Mouse (Mus musculus) MEL (cell line): ENCODE results near the gene Igf2bp2. TPM values are rescaled to one million over a fixed set of nuclear protein-coding genes. Genes with fewer than 3 reads are reported as not detected.
A peak's percentile ranks its signal among the peaks of the same experiment; 100 is the strongest.

ENCODE experiments used
- DNase-seq: peaks from one replicate; pipeline ENCODE4 v3.0.0; 2011; ENCODE audit warnings: low read depth, low spot score
- H3K27ac ChIP-seq: 2 replicates; pipeline ENCODE4 v1.5.1; 2012; ENCODE audit warnings: low read depth, mild to moderate bottlenecking, control low read depth, low read length, moderate library complexity; ENCODE audit not compliant: control insufficient read depth
- H3K27me3 ChIP-seq, 2 experiments: fragments of 150-350 bp in 1 of 2; sonication (generic) in 1 of 2; 2 replicates each; pipeline ENCODE4 v1.6.1; 2012; ENCODE audit warnings: low read length in 2 of 2, mild to moderate bottlenecking in 2 of 2, improper control_type of control experiment in 1 of 2, moderate library complexity in 1 of 2; ENCODE audit not compliant: insufficient read depth in 2 of 2, control insufficient read depth in 1 of 2
- H3K36me3 ChIP-seq, 2 experiments: 2 replicates each; pipeline ENCODE4 v1.6.1; 2012 to 2014; ENCODE audit warnings: low read length in 2 of 2, improper control_type of control experiment in 1 of 2, inconsistent platforms in 1 of 2, mild to moderate bottlenecking in 1 of 2; ENCODE audit not compliant: insufficient read depth in 2 of 2, control insufficient read depth in 1 of 2
- H3K4me1 ChIP-seq, 2 experiments: fragments of 150-350 bp in 1 of 2; sonication (generic) in 1 of 2; 2 replicates each; pipeline ENCODE4 v1.6.1; 2012; ENCODE audit warnings: low read length in 2 of 2, improper control_type of control experiment in 1 of 2, mild to moderate bottlenecking in 1 of 2; ENCODE audit not compliant: insufficient read depth in 2 of 2, control insufficient read depth in 1 of 2
- H3K4me3 ChIP-seq, 2 experiments: fragments of 150-350 bp in 1 of 2; sonication (generic) in 1 of 2; 2 replicates each; pipeline ENCODE4 v1.5.1; 2012; ENCODE audit warnings: low read depth in 2 of 2, low read length in 2 of 2, mild to moderate bottlenecking in 2 of 2, moderate library complexity in 2 of 2, control low read depth in 1 of 2, improper control_type of control experiment in 1 of 2; ENCODE audit not compliant: control insufficient read depth in 1 of 2, insufficient read depth in 1 of 2
- H3K79me2 ChIP-seq: 2 replicates; pipeline ENCODE4 v1.6.1; 2012; ENCODE audit warnings: mild to moderate bottlenecking, low read length, moderate library complexity; ENCODE audit not compliant: control insufficient read depth, poor library complexity, insufficient read depth
- H3K9ac ChIP-seq: 2 replicates; pipeline ENCODE4 v1.6.1; 2012; ENCODE audit warnings: low read depth, mild to moderate bottlenecking, control low read depth, low read length, moderate library complexity; ENCODE audit not compliant: control insufficient read depth, poor library complexity, severe bottlenecking
- H3K9me3 ChIP-seq: fragments of 150-350 bp; sonication (generic); replicated peaks from 2 replicates; pipeline ENCODE4 v1.6.1; 2012; ENCODE audit warnings: mild to moderate bottlenecking, low read length, improper control_type of control experiment, moderate library complexity; ENCODE audit not compliant: insufficient read depth
- BHLHE40 ChIP-seq: IDR thresholded peaks from 2 replicates; pipeline ENCODE4 v1.6.1; 2012; ENCODE audit warnings: low read depth, mild to moderate bottlenecking, inconsistent platforms, low read length, improper control_type of control experiment, borderline replicate concordance
- CHD2 ChIP-seq: IDR thresholded peaks from 2 replicates; pipeline ENCODE4 v1.6.1; 2011; ENCODE audit warnings: low read length, improper control_type of control experiment
- CTCF ChIP-seq, 3 experiments: IDR thresholded peaks in 2 of 3; conservative IDR thresholded peaks in 1 of 3; 2 replicates each; pipeline ENCODE4 v1.5.1; 2011 to 2012; ENCODE audit warnings: low read length in 3 of 3, low read depth in 2 of 3, mild to moderate bottlenecking in 2 of 3, improper control_type of control experiment in 1 of 3, inconsistent platforms in 1 of 3, mixed read lengths in 1 of 3, moderate library complexity in 1 of 3; ENCODE audit not compliant: control insufficient read depth in 1 of 3, insufficient read depth in 1 of 3, poor library complexity in 1 of 3, severe bottlenecking in 1 of 3
- E2F4 ChIP-seq: IDR thresholded peaks from 2 replicates; pipeline ENCODE4 v1.6.1; 2011; ENCODE audit warnings: low read depth, low read length, improper control_type of control experiment, borderline replicate concordance
- ELF1 ChIP-seq: IDR thresholded peaks from 2 replicates; pipeline ENCODE4 v1.6.1; 2014; ENCODE audit warnings: low read depth, mild to moderate bottlenecking, inconsistent platforms, low read length, improper control_type of control experiment, moderate library complexity
- ETS1 ChIP-seq: IDR thresholded peaks from 2 replicates; pipeline ENCODE4 v1.6.1; 2012; ENCODE audit warnings: low read depth, mild to moderate bottlenecking, inconsistent platforms, low read length, improper control_type of control experiment, moderate library complexity
- GABPA ChIP-seq: IDR thresholded peaks from 2 replicates; pipeline ENCODE4 v1.6.1; 2012; ENCODE audit warnings: low read depth, mild to moderate bottlenecking, inconsistent platforms, low read length, improper control_type of control experiment, moderate library complexity
- JUND ChIP-seq: IDR thresholded peaks from 2 replicates; pipeline ENCODE4 v1.6.1; 2011; ENCODE audit warnings: low read depth, mild to moderate bottlenecking, improper control_type of control experiment, low read length
- MAFK ChIP-seq: IDR thresholded peaks from 2 replicates; pipeline ENCODE4 v1.6.1; 2011; ENCODE audit warnings: low read depth, mild to moderate bottlenecking, low read length, improper control_type of control experiment, borderline replicate concordance
- MXI1 ChIP-seq: IDR thresholded peaks from 2 replicates; pipeline ENCODE4 v1.6.1; 2011; ENCODE audit warnings: mild to moderate bottlenecking, low read depth, low read length, improper control_type of control experiment
- MYB ChIP-seq: IDR thresholded peaks from 2 replicates; pipeline ENCODE4 v1.6.1; 2011; ENCODE audit warnings: mild to moderate bottlenecking, low read depth, low read length, improper control_type of control experiment
- MYC ChIP-seq: IDR thresholded peaks from 2 replicates; pipeline ENCODE4 v1.6.1; 2011; ENCODE audit warnings: low read depth, mild to moderate bottlenecking, low read length, improper control_type of control experiment, moderate library complexity
- POLR2AphosphoS2 ChIP-seq: IDR thresholded peaks from 2 replicates; pipeline ENCODE4 v1.6.1; 2011; ENCODE audit warnings: low read length, improper control_type of control experiment
- POLR2AphosphoS5 ChIP-seq: IDR thresholded peaks from 2 replicates; pipeline ENCODE4 v1.6.1; 2012; ENCODE audit warnings: low read depth, borderline replicate concordance, mild to moderate bottlenecking, inconsistent platforms, low read length, moderate library complexity, mixed read lengths
- TAL1 ChIP-seq: IDR thresholded peaks from 2 replicates; pipeline ENCODE4 v1.6.1; 2012; ENCODE audit warnings: mild to moderate bottlenecking, inconsistent platforms, low read length, moderate library complexity, mixed read lengths
- TBP ChIP-seq: IDR thresholded peaks from 2 replicates; pipeline ENCODE4 v1.8.0; 2011; ENCODE audit warnings: low read depth, low read length, improper control_type of control experiment
- UBTF ChIP-seq: IDR thresholded peaks from 2 replicates; pipeline ENCODE4 v1.6.1; 2012; ENCODE audit warnings: low read depth, mild to moderate bottlenecking, inconsistent platforms, low read length, improper control_type of control experiment, moderate library complexity, borderline replicate concordance; ENCODE audit not compliant: insufficient read depth
- USF1 ChIP-seq: IDR thresholded peaks from 2 replicates; pipeline ENCODE4 v1.6.1; 2014; ENCODE audit warnings: low read depth, mild to moderate bottlenecking, inconsistent platforms, low read length, improper control_type of control experiment, moderate library complexity
- ZC3H11A ChIP-seq: IDR thresholded peaks from 2 replicates; pipeline ENCODE4 v1.6.1; 2012; ENCODE audit warnings: low read depth, mild to moderate bottlenecking, inconsistent platforms, low read length, improper control_type of control experiment
- ZNF384 ChIP-seq: IDR thresholded peaks from 2 replicates; pipeline ENCODE4 v1.6.1; 2012; ENCODE audit warnings: low read depth, mild to moderate bottlenecking, inconsistent platforms, low read length, improper control_type of control experiment
- polyA plus RNA-seq, 2 experiments: library from polyadenylated mRNA; stranded (reverse) in 1 of 2; unstranded in 1 of 2; fragments of >175 nt in 1 of 2; fragments of >200 nt in 1 of 2; gene quantifications; 2 replicates each; pipeline versions ENCODE4 v1.2.1 to v1.2.4; 2012; ENCODE audit warnings: low replicate concordance in 2 of 2, low read depth in 1 of 2; ENCODE audit not compliant: insufficient read length in 2 of 2, insufficient read depth in 1 of 2, missing spikeins in 1 of 2
- total RNA-seq: library from RNA; depleted of rRNA; stranded (reverse); fragments of 300-350 nt; gene quantifications from 2 replicates; pipeline ENCODE4 v1.2.3, GENCODE M21; 2012

Gene Igf2bp2
- total and polyA plus RNA-seq, 3 experiments: 0.23 to 0.86 TPM; not detected in 1

- DNase-seq: no peak
- H3K4me1 ChIP-seq: peaks cover 2 to 10% of the 10 kb centered on the region in 2 experiments; a peak in 3 of 4 replicates
- no peak overlapping the region for H3K4me3 ChIP-seq
- H3K27me3 ChIP-seq: no peaks in the 10 kb centered on the region
- no peak overlapping the region for H3K9ac ChIP-seq
- no peaks in the 10 kb centered on the region for H3K79me2 ChIP-seq
- no peak overlapping the region for H3K27ac ChIP-seq
- peaks cover 0 to 7% of the 10 kb centered on the region in 2 experiments; a peak in 1 of 4 replicates for H3K36me3 ChIP-seq
- no peaks in the 10 kb centered on the region for H3K9me3 ChIP-seq
- TF ChIP-seq ELF1 (no peak), ZNF384 (no peak), MXI1 (no peak), UBTF (no peak), TAL1 (no peak), CHD2 (no peak), USF1 (no peak), MAFK (no peak), E2F4 (no peak), ETS1 (no peak), MYC (no peak), MYB (no peak), BHLHE40 (no peak), JUND (no peak), POLR2AphosphoS5 (no peak), CTCF (IDR thresholded peaks at IDR 0.05 in 2 of 3, conservative IDR thresholded peaks at IDR 0.05 in 1 of 3; ENCODE audit: control insufficient read depth in 1 of 3, insufficient read depth in 1 of 3, low read depth in 2 of 3, low read length in 3 of 3, poor library complexity in 1 of 3, severe bottlenecking in 1 of 3) (no peak), TBP (no peak), POLR2AphosphoS2 (no peak), ZC3H11A (no peak)
Observed at GRCm38 (mm10) chr16:22060416-22060815, 102.7 kb downstream of the Igf2bp2 start.

- Histone ChIP-seq H3K27ac (no peak overlapping the region), H3K27me3 (no peaks in the 10 kb centered on the region), H3K4me1 (peaks cover 2 to 10% of the 10 kb centered on the region in 2 experiments; a peak in 3 of 4 replicates), H3K79me2 (no peaks in the 10 kb centered on the region), H3K9me3 (no peaks in the 10 kb centered on the region), H3K9ac (no peak overlapping the region), H3K36me3 (peaks cover 0 to 7% of the 10 kb centered on the region in 2 experiments; a peak in 1 of 4 replicates), H3K4me3 (no peak overlapping the region)
- DNase-seq: no peak
- no peak for TF ChIP-seq GABPA
- TF ChIP-seq ZNF384: peak; percentile 62
- no peak for TF ChIP-seq MYC
Observed at GRCm38 (mm10) chr16:22058871-22059270, 104.2 kb downstream of the Igf2bp2 start.
